Mouse (Mus musculus): ENCODE measurements at regions not wholly inside any gene's neighbourhood (a gene's known extent, or its start where the extent isn't known, plus 50 kb on each side); places are given as distances from the start of the nearest gene placed in this dataset.

- no peak for ATAC-seq (replicated peaks; ENCODE audit: poor library complexity, severe bottlenecking)
These were observed 97.2 kb upstream of the Pam start for GRCm38 (mm10) chr1:98192671-98193070.

- no peak for ATAC-seq (replicated peaks; ENCODE audit: poor library complexity, severe bottlenecking)
These were observed 96.6 kb upstream of the Pam start for GRCm38 (mm10) chr1:98192044-98192484.

GRCm38 (mm10) chr1:98191331-98191730 lies 95.9 kb upstream of the Pam start:
- no peak for ATAC-seq (replicated peaks; ENCODE audit: poor library complexity, severe bottlenecking)

GRCm38 (mm10) chr1:98190741-98191140 lies 95.3 kb upstream of the Pam start:
- ATAC-seq (replicated peaks; ENCODE audit: poor library complexity, severe bottlenecking), result no peak

GRCm38 (mm10) chr1:98189991-98190471 lies 94.6 kb upstream of the Pam start:
- ATAC-seq (replicated peaks; ENCODE audit: poor library complexity, severe bottlenecking), result no peak

- no peak for ATAC-seq (replicated peaks; ENCODE audit: poor library complexity, severe bottlenecking)
These were observed 84.9 kb upstream of the Pam start for GRCm38 (mm10) chr1:98180372-98180771.

GRCm38 (mm10) chr1:98179030-98179429 lies 83.6 kb upstream of the Pam start:
- peak; percentile 92 for ATAC-seq (replicated peaks; ENCODE audit: poor library complexity, severe bottlenecking)

GRCm38 (mm10) chr1:98174811-98175132 lies 79.3 kb upstream of the Pam start:
- no peak for ATAC-seq (replicated peaks; ENCODE audit: poor library complexity, severe bottlenecking)

- no peak for ATAC-seq (replicated peaks; ENCODE audit: poor library complexity, severe bottlenecking)
These were observed 78.7 kb upstream of the Pam start for GRCm38 (mm10) chr1:98173907-98174810.

- no peak for ATAC-seq (replicated peaks; ENCODE audit: poor library complexity, severe bottlenecking)
These were observed 78.0 kb upstream of the Pam start for GRCm38 (mm10) chr1:98173431-98173830.

- no peak for ATAC-seq (replicated peaks; ENCODE audit: poor library complexity, severe bottlenecking)
These were observed 75.8 kb upstream of the Pam start for GRCm38 (mm10) chr1:98171291-98171690.

GRCm38 (mm10) chr1:98169352-98169751 lies 73.9 kb upstream of the Pam start:
- no peak for ATAC-seq (replicated peaks; ENCODE audit: poor library complexity, severe bottlenecking)

GRCm38 (mm10) chr1:98167800-98168199 lies 72.4 kb upstream of the Pam start:
- peak; percentile 93 for ATAC-seq (replicated peaks; ENCODE audit: poor library complexity, severe bottlenecking)

GRCm38 (mm10) chr1:98162639-98162927 lies 67.1 kb upstream of the Pam start:
- no peak for ATAC-seq (replicated peaks; ENCODE audit: poor library complexity, severe bottlenecking)

- ATAC-seq (replicated peaks; ENCODE audit: poor library complexity, severe bottlenecking), result no peak
These were observed 66.6 kb upstream of the Pam start for GRCm38 (mm10) chr1:98161882-98162638.

GRCm38 (mm10) chr1:98158969-98159368 lies 63.5 kb upstream of the Pam start:
- peak; percentile 90 for ATAC-seq (replicated peaks; ENCODE audit: poor library complexity, severe bottlenecking)

GRCm38 (mm10) chr1:98147361-98147760 lies 51.9 kb upstream of the Pam start:
- no peak for ATAC-seq (replicated peaks; ENCODE audit: poor library complexity, severe bottlenecking)

Measured in granulocyte monocyte progenitor cell, adult 5-6 weeks (primary cell).